In the genomic region with DNA sequence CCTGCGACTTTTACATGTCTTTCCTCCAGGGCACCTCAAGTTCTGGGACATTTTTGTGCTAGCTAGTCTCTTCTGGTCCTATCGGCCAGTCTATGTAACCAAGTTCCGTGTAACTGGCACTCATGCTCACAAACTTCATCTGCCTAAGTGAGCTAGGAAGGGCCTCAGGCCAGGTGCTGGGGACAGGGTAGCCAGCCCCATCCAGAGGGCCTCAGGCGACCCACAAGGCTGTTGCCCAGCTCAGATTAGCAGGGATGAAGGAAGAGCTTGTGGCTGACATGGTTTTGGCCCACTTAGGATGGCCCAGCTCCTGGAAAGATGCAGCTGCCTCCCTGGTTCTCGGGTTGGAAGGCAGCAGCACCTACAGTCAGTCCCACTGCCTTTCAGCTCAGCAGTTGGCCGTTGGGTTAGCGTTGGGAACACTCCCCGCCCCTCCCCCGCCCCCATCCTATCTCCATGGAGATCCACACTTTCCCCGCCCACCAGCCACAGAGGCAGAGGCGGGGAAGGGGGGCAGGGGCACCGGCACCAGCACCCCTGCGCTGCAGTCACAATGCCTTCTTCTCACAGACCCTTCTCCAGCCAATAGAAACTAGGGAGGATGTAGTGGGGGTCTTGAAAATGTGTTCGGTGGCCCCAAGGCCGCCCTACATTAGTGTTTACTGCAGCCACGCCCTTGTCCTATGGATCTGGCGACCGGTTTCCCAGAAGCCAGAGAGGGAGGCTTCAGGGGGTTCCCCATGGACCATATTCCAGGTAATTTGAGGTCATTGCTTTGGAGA, we compare ENCODE assay signal across 8 mouse cellular contexts. TPM values are rescaled to one million over a fixed set of nuclear protein-coding genes. Genes with fewer than 3 reads are reported as not detected.
A peak's percentile ranks its signal among the peaks of the same experiment; 100 is the strongest.
DNase-seq lines count a peak whose midpoint lies in the region; ATAC-seq lines count a peak whose summit lies in the region.

No protein-coding gene starts in this region.

- no peaks in the 10 kb centered on the region for H3K27me3 ChIP-seq in heart, embryonic 14.5 days (ENCODE audit: control insufficient read depth, insufficient read depth, low read length)
- H3K27me3 ChIP-seq in forebrain, embryonic 16.5 days (replicated peaks; ENCODE audit: control insufficient read depth, insufficient read depth, low read length): no peaks in the 10 kb centered on the region
- H3K27me3 ChIP-seq in stomach, embryonic 16.5 days (ENCODE audit: control insufficient read depth, insufficient read depth, low read length): no peaks in the 10 kb centered on the region

- H3K4me3 ChIP-seq in heart, embryonic 14.5 days (ENCODE audit: control insufficient read depth in 1 of 2, insufficient read depth in 1 of 2, low read depth in 1 of 2, low read length in 2 of 2): peak overlapping the region; percentile 14 to 17; a peak in 1 of 4 replicates
- H3K4me3 ChIP-seq in forebrain, embryonic 16.5 days (replicated peaks; ENCODE audit: low read length): peak overlapping the region; percentile 42
- peak overlapping the region; percentile 36 for H3K4me3 ChIP-seq in stomach, embryonic 16.5 days (replicated peaks; ENCODE audit: low read length)

- H3K4me2 ChIP-seq in heart, embryonic 14.5 days (ENCODE audit: low read length): peak overlapping the region; percentile 55
- H3K4me2 ChIP-seq in forebrain, embryonic 16.5 days (ENCODE audit: low read length): peak overlapping the region; percentile 65
- H3K4me2 ChIP-seq in stomach, embryonic 16.5 days (ENCODE audit: low read depth, low read length): peak overlapping the region; percentile 48

- ATAC-seq in heart, embryonic 14.5 days (ENCODE audit: insufficient number of reproducible peaks, insufficient read depth, low FRiP score, low read depth): peak; percentile 55; the same call in 1 of the 2 replicates
- ATAC-seq in forebrain, embryonic 16.5 days: peak; percentile 91
- ATAC-seq in stomach, embryonic 16.5 days (ENCODE audit: insufficient read depth, low FRiP score): peak; percentile 78
- no peak for ATAC-seq in CD4-positive, CD25-positive, alpha-beta regulatory T cell, adult 4 months

- no peaks in the 10 kb centered on the region for H3K9me3 ChIP-seq in heart, embryonic 14.5 days (ENCODE audit: control insufficient read depth, low read length)
- no peaks in the 10 kb centered on the region for H3K9me3 ChIP-seq in forebrain, embryonic 16.5 days (ENCODE audit: control insufficient read depth, low read length)
- no peaks in the 10 kb centered on the region for H3K9me3 ChIP-seq in stomach, embryonic 16.5 days (replicated peaks; ENCODE audit: control insufficient read depth, low read length)

- peak overlapping the region; percentile 25; the same call in 1 of the 2 replicates for H3K9ac ChIP-seq in heart, embryonic 14.5 days (ENCODE audit: low read length)
- peak overlapping the region; percentile 57 for H3K9ac ChIP-seq in forebrain, embryonic 16.5 days (replicated peaks; ENCODE audit: low read depth, low read length)
- H3K9ac ChIP-seq in stomach, embryonic 16.5 days (ENCODE audit: low read length): peak overlapping the region; percentile 60

- intact Hi-C loops in heart, postnatal 36 days (cut with DNase I): no loop called here

- H3K36me3 ChIP-seq in heart, embryonic 14.5 days (ENCODE audit: control insufficient read depth, insufficient read depth, low read length): peaks cover 7% of the 10 kb centered on the region
- 0 out of 2 replicates have a peak, but pooled peaks cover 2% of the 10 kb centered on the region for H3K36me3 ChIP-seq in forebrain, embryonic 16.5 days (ENCODE audit: control insufficient read depth, insufficient read depth)
- H3K36me3 ChIP-seq in stomach, embryonic 16.5 days (ENCODE audit: control insufficient read depth, insufficient read depth, low read length): 0 out of 2 replicates have a peak, but pooled peaks cover 4% of the 10 kb centered on the region

- H3K4me1 ChIP-seq in heart, embryonic 14.5 days (ENCODE audit: control insufficient read depth in 2 of 2, insufficient read depth in 2 of 2, low read length in 2 of 2): peaks cover 12 to 14% of the 10 kb centered on the region in 2 experiments
- H3K4me1 ChIP-seq in forebrain, embryonic 16.5 days (replicated peaks; ENCODE audit: control insufficient read depth, insufficient read depth, low read length): peaks cover 23% of the 10 kb centered on the region
- peaks cover 16% of the 10 kb centered on the region for H3K4me1 ChIP-seq in stomach, embryonic 16.5 days (ENCODE audit: control insufficient read depth, insufficient read depth, low read length)

- DNase-seq in heart, postnatal 36 days: no peak
- DNase-seq in ZHBTc4 (ENCODE audit: low read depth, low spot score): peak; percentile 89
- DNase-seq in layer of hippocampus, postnatal 36 days: peak; percentile 49 to 56
- DNase-seq in mesoderm, embryonic 11.5 days (ENCODE audit: low read depth, low spot score): peak; percentile 82

- no peak overlapping the region for H3K27ac ChIP-seq in heart, embryonic 14.5 days (replicated peaks in 1 of 2; ENCODE audit: control insufficient read depth in 1 of 2, insufficient read depth in 1 of 2, low read depth in 2 of 2, low read length in 2 of 2)
- H3K27ac ChIP-seq in forebrain, embryonic 16.5 days (ENCODE audit: low read length): peak overlapping the region; percentile 75
- H3K27ac ChIP-seq in stomach, embryonic 16.5 days (ENCODE audit: low read length): peak overlapping the region; percentile 26; the same call in 1 of the 2 replicates

- WGBS in heart, embryonic 14.5 days: 13% methylated on average over 17 of the region's 18 CpGs
- 2% methylated on average over 18 of the region's 18 CpGs for WGBS in forebrain, embryonic 16.5 days
- WGBS in stomach, embryonic 16.5 days: 8% methylated on average over 18 of the region's 18 CpGs

RNA-seq across cellular contexts. Expression of a gene that starts 12.5 kb away (rescaled TPM):
- 22.0 and 33.0 TPM in 2 replicates for polyA plus RNA-seq in heart, embryonic 14.5 days (2014; fragmentation: Nextera tagmentation; extraction: Ambion mirVana)
- 1 to 10 TPM; 1.9 to 2.7 TPM for total RNA-seq in heart, postnatal 36 days (2021)
- polyA plus RNA-seq in forebrain, embryonic 16.5 days (2015; fragmentation: Nextera tagmentation; extraction: Ambion mirVana): 18.4 and 19.8 TPM in 2 replicates
- total RNA-seq in layer of hippocampus, postnatal 36 days (2021): 10 to 100 TPM; 63.5 to 71.7 TPM
- 4.0 and 7.1 TPM in 2 replicates for polyA plus RNA-seq in stomach, embryonic 16.5 days (2015; fragmentation: Nextera tagmentation; extraction: Ambion mirVana)
- not detected for polyA plus RNA-seq in CD4-positive, CD25-positive, alpha-beta regulatory T cell, adult 4 months (2017; shearing (Covaris generic))

RNA-seq across cellular contexts. Expression of a gene that starts 51.1 kb away (rescaled TPM):
- polyA plus RNA-seq in heart, embryonic 14.5 days (2014; fragmentation: Nextera tagmentation; extraction: Ambion mirVana): 234 and 241 TPM in 2 replicates
- total RNA-seq in heart, postnatal 36 days (2021): 100 to 1,000 TPM; 253 to 304 TPM
- polyA plus RNA-seq in forebrain, embryonic 16.5 days (2015; fragmentation: Nextera tagmentation; extraction: Ambion mirVana): 343 TPM in 2 replicates
- 100 to 1,000 TPM; 312 to 316 TPM for total RNA-seq in layer of hippocampus, postnatal 36 days (2021)
- 246 and 267 TPM in 2 replicates for polyA plus RNA-seq in stomach, embryonic 16.5 days (2015; fragmentation: Nextera tagmentation; extraction: Ambion mirVana)
- polyA plus RNA-seq in CD4-positive, CD25-positive, alpha-beta regulatory T cell, adult 4 months (2017; shearing (Covaris generic)): 100 to 1,000 TPM; 264 to 299 TPM

Comparison
In these comparisons a context has a peak if more than half of its experiments do, and no peak if none do; other contexts are left out.
1. H3K27ac ChIP-seq: peak in forebrain, embryonic 16.5 days (single experiment) and stomach, embryonic 16.5 days (single experiment); none in heart, embryonic 14.5 days (0 of 2).
2. DNase-seq: peak in ZHBTc4 (single experiment), layer of hippocampus, postnatal 36 days (2 of 2) and mesoderm, embryonic 11.5 days (single experiment); none in heart, postnatal 36 days (0 of 2).
3. Peak in every context shown above with its lines, with median percentiles within 50 percentile points of each other: H3K4me2 ChIP-seq, H3K4me3 ChIP-seq and H3K9ac ChIP-seq.